In the genomic region with DNA sequence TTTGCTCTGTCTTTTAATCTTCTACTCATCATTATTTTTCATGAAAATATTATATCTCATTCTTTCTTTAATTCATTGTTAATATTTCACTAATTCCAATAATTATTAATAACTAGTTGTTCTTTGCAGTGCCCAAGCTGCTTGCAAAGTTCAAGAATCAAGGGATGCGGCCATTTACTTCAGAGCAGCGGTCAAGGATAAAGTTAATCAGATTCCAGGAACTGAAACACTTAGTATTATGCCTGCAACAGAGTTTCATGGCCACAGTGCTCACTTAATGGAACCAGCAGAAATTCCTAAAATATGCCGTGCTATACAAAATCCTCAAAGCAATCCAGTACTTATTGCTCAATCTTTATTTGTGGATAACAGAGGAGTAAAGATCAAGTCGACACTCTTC, we compare ENCODE assay signal across 32 mouse cellular contexts.
"Had no signal": no experiment of that assay in that cellular context is flagged by ENCODE, and none has a peak within 500 bp of the region (broad histone marks: within the 10 kb centered on the region; RNA-seq: fewer than 3 reads in every experiment).

No protein-coding gene starts in this region.

- DNase-seq: heart, adult 2 months; heart, postnatal 10 days; heart, postnatal 14 days; heart, postnatal 36 days; heart, postnatal 4 days; kidney, adult 11 months; kidney, adult 18-20 months; kidney, postnatal 10 days; kidney, postnatal 25 days; kidney, postnatal 4 days; layer of hippocampus, adult 9-11 months; layer of hippocampus, postnatal 36 days had no signal

- H3K36me3 ChIP-seq: heart, embryonic 10.5 days; heart, embryonic 12.5 days; heart, embryonic 13.5 days; heart, embryonic 15.5 days; hindbrain, embryonic 10.5 days; hindbrain, embryonic 12.5 days; hindbrain, embryonic 13.5 days; hindbrain, embryonic 15.5 days; intestine, embryonic 15.5 days; kidney, embryonic 15.5 days had no signal

- H3K4me1 ChIP-seq: heart, embryonic 10.5 days; heart, embryonic 12.5 days; heart, embryonic 13.5 days; heart, embryonic 15.5 days; hindbrain, embryonic 10.5 days; hindbrain, embryonic 12.5 days; hindbrain, embryonic 13.5 days; hindbrain, embryonic 15.5 days; intestine, embryonic 15.5 days; kidney, embryonic 15.5 days had no signal

- H3K9me3 ChIP-seq: heart, embryonic 10.5 days; heart, embryonic 12.5 days; heart, embryonic 13.5 days; heart, embryonic 15.5 days; hindbrain, embryonic 10.5 days; hindbrain, embryonic 12.5 days; hindbrain, embryonic 13.5 days; hindbrain, embryonic 15.5 days; intestine, embryonic 15.5 days; kidney, embryonic 15.5 days had no signal

- H3K27ac ChIP-seq: heart, adult 2 months; heart, embryonic 10.5 days; heart, embryonic 13.5 days; heart, embryonic 15.5 days; hindbrain, embryonic 10.5 days; hindbrain, embryonic 12.5 days; hindbrain, embryonic 13.5 days; hindbrain, embryonic 14.5 days; hindbrain, embryonic 15.5 days; hindbrain, postnatal 0 days; intestine, embryonic 15.5 days; kidney, embryonic 15.5 days; kidney, postnatal 0 days; layer of hippocampus, adult 2 months; left cerebral cortex, adult 2 months had no signal

- H3K4me2 ChIP-seq: heart, embryonic 11.5 days; heart, embryonic 12.5 days; heart, embryonic 13.5 days; heart, embryonic 15.5 days; hindbrain, embryonic 12.5 days; hindbrain, embryonic 13.5 days; hindbrain, embryonic 14.5 days; hindbrain, embryonic 15.5 days; intestine, embryonic 15.5 days; kidney, embryonic 15.5 days had no signal

- ATAC-seq: hindbrain, embryonic 16.5 days; hindbrain, postnatal 0 days; inflammation-experienced regulatory T-cells, adult 6 months; intestine, embryonic 15.5 days; intestine, embryonic 16.5 days; intestine, postnatal 0 days had no signal

- H3K9ac ChIP-seq: heart, embryonic 12.5 days; heart, embryonic 13.5 days; heart, embryonic 15.5 days; hindbrain, embryonic 12.5 days; hindbrain, embryonic 13.5 days; hindbrain, embryonic 14.5 days; hindbrain, embryonic 15.5 days; intestine, embryonic 15.5 days; kidney, embryonic 15.5 days had no signal

- H3K27me3 ChIP-seq: heart, embryonic 12.5 days; heart, embryonic 13.5 days; heart, embryonic 15.5 days; hindbrain, embryonic 12.5 days; hindbrain, embryonic 13.5 days; hindbrain, embryonic 15.5 days; intestine, embryonic 15.5 days; kidney, embryonic 15.5 days had no signal

- H3K4me3 ChIP-seq: heart, adult 2 months; heart, embryonic 10.5 days; heart, embryonic 12.5 days; heart, embryonic 13.5 days; heart, embryonic 15.5 days; hindbrain, embryonic 10.5 days; hindbrain, embryonic 12.5 days; hindbrain, embryonic 13.5 days; hindbrain, embryonic 15.5 days; intestine, embryonic 15.5 days; kidney, embryonic 15.5 days; layer of hippocampus, adult 2 months; left cerebral cortex, adult 2 months had no signal
